Mouse (Mus musculus) gastrocnemius, postnatal 10 days (tissue): ENCODE data around the gene Dag1. TPM values are rescaled to one million over a fixed set of nuclear protein-coding genes. Genes with fewer than 3 reads are reported as not detected.
"Not testable (repeated sequence)": the region's sequence is repeated elsewhere in the genome, so short reads cannot be mapped to it uniquely, and the experiment has no call there.

Experiments used
- DNase-seq: peaks from one replicate; pipeline ENCODE4 v3.0.0; 2021; ENCODE audit warnings: mixed read lengths
- long read RNA-seq, 2 experiments: library from polyadenylated mRNA; stranded (forward); transcript quantifications; one replicate each; pipeline ENCODE4 v2.0.0; 2021
- total RNA-seq, 2 experiments: library from RNA; stranded (reverse); gene quantifications; 2 replicates each; pipeline ENCODE4 v1.2.3; 2021

Gene Dag1
- 100 to 1,000 TPM; 286 to 307 TPM for total RNA-seq
- long read RNA-seq, experiment 1, full-length matches to known transcripts = 95 of 173 reads
- long read RNA-seq, experiment 1, partial matches to known transcripts = 3 of 173 reads
- long read RNA-seq, experiment 1, other reads (novel, unspliced or antisense) = 75 of 173 reads
- long read RNA-seq, experiment 2, full-length matches to known transcripts = 77 of 169 reads
- long read RNA-seq, experiment 2, partial matches to known transcripts = 5 of 169 reads
- long read RNA-seq, experiment 2, other reads (novel, unspliced or antisense) = 87 of 169 reads

DNA sequence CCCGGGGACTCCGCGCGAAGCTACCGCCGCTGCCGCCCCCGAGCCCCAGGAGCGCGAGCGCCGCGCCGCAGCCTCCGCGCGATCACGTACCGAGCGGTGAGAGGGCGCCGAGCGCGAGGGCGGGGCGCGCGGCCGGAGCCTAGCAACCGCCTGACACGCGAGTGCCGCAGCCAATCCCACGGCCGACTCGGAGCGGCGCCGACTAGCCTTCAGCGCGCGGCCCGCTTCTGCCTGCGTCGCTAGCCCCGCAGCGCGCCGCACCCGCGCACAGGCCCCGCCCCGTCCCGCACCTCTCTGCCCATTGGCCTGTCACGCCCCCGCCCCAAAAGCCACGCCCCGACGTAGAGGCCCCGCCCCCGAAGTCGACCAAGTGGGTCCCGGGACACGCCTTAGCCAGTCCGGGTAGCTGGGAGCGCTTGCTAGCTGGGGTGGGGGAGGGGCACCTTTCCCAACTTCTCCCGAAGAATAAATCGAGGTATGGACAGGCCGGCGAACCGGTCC, at the start of gene Dag1:
TSS of gene Dag1 (minus strand) at position 269 of the 501 bp plus-strand sequence.
- peak; percentile 100 for DNase-seq

DNA sequence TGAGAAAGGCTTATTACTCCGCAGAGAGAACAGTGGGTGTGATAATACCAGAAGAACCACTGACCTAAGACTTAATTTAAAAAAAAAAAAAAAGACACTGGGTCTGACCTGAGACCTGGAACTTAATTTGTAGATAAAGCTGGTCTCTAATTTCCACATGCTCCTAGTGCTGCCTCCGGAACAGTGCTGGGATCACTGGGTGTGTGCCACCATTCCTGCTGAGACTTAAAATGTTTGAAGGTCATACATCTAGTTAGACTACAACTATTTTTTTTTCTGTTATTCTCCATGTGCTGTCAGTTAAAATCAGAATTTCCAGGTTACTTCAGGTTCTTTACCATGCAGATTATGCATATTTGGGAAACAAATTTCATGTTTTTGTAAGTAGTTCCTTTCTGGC, 44.4 kb upstream of the Dag1 start:
- no peak for DNase-seq

DNA sequence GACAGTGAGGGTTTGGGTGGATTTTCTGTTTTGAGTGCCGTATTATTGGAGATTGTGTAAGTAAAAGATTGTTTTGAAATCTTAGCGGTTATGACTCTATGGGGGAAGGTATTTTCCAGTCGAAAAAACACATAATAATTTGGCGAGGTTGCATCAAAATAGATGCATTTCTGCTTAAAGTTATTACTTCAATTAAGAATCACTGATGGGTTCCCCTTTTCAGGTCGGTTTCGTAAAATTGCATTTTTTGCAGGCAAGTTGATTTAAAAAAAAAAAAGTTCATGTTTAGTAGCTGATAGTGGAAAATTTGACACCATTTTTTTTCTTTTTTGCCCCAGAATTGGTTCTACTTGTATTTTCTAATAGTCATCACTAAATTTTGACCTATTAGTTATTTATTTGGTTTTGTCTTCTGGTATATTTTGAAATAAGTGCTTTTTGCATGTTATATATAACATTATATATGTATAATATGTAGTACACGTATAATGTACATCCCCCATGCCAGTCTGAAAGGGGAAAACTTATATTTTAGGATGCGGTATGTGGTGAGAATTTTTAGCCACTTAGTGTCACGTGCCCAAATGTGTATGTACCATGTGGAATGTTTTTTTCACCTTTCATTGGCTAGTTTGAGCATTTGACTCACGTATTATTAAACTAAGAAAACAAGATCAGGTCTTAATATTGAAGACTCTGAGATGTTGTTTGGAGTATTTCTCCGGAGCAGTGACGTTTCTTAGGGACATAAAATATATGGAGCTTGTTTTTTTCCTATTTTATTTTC, 43.5 kb upstream of the Dag1 start:
- no peak for DNase-seq

DNA sequence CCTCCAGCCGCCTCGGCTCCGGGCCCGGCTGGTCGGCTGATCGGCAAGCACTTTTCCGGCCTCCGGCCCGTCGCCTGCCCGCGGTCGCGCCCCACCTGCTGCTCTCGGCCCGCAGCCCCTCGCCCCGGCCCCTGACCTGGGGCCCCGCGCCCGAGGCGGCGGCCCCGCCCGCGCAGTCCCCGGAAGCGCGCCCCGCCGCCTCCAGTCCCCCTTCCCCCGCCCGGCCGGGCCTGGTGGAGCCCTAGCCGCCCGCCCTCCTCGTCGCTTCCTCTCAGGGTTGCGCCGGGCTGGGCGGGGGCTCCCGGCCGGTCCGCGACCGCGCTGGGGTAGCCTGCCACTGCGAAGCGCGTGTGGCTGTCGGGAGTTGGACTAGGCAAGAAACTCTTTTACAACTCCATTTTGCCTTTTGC, 42.8 kb upstream of the Dag1 start:
- DNase-seq = peak; percentile 87

DNA sequence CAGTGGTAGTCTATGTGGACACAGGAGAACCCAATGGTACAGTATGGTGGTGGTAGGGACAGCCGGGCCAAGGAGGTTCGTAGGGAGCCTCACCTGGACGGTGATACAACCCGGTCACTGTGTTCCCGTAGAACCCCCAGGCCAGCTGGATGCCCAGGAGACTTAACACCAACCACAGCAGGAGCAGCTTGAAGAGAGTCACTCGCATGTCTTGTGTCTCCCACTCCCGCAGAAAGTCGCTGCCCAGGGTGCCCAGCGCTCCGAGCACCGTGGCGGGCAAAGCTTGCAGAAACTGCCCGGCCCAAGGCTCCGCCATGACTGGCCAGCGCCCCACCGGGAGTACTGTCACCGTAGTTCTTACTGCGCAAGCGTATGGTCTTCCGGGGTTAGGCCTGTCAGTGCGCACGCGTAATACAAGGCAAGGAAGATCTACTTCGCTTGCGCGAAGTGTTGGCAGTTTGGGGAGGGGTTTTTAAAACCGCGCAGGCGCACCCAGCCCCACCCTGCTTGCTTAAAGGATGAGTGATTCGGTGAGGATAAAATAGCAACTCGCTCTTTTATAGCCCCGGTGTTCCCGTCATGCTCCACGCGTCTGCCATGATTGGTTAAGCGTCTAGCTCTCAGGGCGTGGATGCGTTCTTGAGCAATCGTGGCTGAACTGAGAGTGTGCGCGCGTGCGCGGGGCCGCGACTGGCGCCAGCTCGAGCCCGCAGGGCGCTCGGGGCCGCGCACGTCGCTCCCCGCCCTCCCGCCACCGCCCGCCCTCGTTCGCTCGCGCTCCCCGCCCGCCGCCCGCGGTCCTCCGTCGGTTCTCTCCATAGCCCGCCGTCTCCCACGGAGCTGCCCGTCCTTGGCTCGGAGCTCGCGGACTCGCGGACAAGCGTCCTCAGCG, 42.1 kb upstream of the Dag1 start, which contains the start of the genes Rhoa and Tcta:
TSS of gene Rhoa (plus strand) at position 501 of the 892 bp plus-strand sequence.
TSS of gene Tcta (minus strand) at position 532 of the 892 bp plus-strand sequence.
- DNase-seq = peak; percentile 95

DNA sequence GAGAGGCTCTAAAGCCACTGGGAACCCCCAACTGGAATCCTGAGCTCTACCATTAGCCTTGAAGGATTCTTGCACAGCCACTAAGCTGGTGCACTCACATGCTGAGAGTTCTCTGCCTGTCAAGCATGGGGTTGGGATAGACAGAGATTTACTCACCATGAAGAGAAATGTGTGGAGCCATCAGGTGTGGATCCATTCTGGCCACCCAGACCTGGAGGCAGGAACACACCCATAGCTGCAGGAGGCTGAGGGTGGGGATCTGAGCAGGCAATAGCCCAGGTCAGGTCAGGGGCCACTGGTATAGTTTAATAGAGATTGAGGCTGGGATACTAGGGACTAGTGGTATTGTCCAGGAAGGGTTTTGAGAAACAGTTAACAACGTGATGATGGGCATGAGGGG, 41.4 kb upstream of the Dag1 start:
- no peak for DNase-seq

DNA sequence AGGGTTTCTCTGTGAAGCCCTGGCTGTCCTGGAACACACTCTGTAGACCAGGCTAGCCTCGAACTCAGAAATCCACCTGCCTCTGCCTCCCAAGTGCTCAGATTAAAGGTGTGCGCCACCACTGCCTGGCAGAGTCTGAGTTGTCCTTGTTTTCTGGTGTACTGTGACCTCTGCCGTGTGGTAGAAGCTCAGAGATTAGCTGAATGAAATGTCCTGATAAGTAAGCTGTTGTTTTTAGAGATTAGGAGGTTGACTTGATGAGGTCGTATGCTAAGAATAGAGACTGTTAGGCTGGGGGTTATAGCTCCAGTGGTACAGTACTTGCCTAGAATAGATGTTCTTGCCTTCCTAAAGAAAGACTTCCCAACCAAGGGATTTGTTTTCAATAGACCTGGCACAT, 41.0 kb upstream of the Dag1 start:
- DNase-seq = no peak

DNA sequence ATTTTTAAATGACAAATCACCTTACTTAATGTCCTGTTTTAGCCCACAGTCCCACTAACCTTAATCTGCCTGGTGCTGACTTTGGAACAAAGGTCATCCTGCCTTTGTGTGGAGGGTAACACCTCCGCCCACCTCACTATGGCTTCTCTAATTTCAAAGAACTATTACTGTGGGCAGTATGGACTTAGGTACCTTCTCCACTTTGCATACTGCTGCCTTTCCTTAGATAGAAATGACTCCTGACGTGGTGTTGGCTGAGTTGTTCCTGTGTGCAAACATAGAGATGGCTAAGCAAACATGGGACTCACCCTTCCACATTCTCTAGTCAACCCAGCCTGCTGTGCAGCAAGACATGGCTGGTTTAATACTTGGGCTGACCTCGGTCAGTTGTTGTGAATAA, 38.1 kb upstream of the Dag1 start:
- no peak for DNase-seq

DNA sequence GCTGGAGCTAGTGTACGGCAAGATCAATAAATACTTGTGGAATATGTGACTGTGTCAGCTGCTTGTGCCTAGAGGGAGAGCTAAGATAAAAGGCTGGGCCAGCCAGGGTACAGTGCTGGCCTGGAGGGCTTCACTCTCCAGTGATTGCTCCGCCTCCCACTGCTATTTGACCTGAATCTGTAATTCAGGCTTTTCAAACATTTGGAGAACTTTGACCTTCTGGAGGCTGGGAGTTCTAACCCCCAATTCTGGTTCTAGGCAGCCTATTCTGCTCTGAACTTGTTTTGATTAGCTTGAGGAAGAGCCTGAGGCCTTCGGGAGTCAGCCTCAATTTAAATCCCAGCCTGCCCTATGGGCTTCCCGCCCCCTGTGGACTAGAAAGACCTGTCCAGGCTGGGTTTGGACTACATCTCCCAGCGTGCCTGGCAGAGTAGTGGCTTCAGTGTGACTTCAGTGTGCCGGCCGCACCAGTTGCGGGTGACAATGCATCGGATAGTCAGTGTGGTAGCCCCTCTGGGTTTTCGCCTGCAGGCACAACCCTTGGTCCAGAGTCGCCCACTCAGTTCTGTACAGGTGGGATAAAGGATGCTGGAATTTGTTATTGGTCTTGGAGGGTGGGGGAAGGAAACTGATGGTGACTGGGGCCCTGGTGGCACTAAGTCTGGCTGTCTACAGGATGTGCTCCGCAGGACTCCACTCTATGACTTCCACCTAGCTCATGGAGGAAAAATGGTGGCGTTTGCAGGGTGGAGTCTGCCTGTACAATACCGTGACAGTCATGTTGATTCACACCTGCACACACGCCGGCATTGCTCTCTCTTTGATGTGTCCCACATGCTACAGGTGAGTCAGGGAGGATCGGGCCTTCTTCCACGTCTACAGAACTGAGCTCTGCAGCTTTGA, 32.9 kb upstream of the Dag1 start, which contains the start of gene Amt:
TSS of gene Amt (plus strand) at position 401 of the 903 bp plus-strand sequence.
- no peak for DNase-seq

DNA sequence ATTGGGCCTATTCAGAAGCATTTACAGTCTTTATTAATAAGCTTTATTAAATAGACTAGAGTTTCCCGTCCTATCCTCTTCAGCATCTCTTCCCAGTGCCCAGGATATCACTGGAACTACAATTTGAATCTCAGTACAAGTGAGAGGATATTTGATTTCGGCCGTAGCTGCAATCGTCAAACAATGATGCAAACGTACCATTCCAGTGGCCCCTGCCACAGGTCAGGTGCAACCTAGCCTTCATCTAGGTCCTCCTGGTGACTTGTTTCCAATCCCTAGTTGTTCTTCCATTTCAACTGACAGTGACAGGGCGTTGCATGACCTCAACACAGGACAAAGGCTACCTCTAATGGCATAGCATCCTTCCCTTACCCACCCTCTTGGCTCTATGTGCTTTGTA, 27.0 kb upstream of the Dag1 start:
- DNase-seq = no peak

DNA sequence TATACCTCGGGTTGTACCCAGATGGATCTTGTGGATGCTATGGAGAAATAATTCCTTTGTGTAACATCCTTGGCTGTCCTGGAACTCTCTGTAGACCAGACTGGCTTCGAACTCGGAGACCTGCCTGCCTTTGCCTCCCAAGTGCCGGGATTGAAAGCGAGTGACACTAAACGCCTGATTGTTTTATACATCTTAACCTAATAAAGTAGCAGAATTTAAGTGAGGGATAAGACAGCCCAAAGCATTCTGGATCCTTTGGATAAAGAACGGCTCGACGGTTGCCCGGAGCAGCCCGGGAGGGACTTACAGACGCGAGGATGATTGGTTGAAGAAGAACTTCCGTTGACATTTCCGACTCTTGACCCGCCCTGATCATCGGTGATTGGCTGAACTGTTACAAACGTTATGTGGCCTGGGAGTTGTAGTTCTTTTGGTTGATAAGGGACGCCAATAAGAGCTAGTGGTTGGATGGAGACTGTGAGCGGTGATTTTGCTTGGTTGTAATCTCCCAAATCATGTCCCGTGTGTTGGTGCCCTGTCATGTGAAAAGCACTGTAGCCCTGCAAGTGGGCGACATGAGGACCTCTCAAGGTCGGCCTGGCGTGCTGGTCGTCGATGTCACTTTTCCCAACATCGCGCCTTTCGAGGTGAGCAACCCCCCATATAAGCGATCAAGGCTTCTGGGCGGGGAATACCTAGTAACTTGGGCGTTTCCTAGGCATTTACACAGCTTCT, 26.4 kb upstream of the Dag1 start, which contains the start of gene Nicn1:
TSS of gene Nicn1 (plus strand) at position 414 of the 735 bp plus-strand sequence.
- DNase-seq = peak; percentile 74

DNA sequence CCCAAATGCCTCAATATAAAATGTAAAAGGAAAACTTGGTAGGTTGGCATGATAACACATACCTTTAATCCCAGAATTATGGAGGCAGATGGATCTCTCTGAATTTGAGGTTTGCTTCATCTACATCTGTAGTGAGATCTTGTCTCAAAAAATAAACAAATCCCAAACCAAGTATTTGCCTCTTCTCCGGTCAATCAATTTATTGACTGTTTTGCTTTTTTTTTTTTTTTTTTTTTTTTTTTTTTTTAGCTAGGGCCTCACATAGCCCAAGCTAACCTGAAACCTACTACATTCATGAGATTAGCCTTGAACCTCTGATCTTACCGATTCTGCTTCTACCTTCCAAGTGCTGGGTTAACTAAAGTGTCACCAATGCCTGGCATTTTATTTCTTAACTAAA, 25.6 kb upstream of the Dag1 start:
- no peak for DNase-seq

DNA sequence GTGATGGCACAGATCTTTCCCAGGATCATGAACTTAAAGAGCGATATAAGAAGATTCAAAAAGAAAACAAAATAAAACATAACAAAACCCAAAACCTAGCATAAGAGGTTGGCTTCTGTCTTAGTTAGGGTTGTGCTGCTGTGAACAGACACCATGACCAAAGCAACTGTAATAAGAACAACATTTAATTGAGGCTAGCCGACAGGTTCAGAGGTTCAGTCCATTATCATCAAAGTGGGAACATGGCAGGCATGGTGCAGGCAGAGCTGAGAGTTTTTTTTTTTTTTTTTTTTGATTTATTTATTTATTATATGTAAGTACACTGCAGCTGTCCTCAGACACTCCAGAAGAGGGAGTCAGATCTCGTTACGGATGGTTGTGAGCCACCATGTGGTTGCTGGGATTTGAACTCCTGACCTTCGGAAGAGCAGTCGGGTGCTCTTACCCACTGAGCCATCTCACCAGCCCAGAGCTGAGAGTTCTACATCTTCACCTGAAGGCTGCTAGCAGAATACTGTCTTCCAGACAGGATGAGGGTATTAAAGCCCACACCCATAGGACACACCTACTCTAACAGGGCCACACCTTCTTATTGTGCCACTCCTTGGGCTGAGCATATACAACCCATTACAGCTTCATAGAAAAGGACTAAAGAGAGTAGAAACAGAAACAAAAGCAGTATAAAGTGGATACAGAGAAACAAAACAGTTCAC, 23.9 kb upstream of the Dag1 start:
- not testable (repeated sequence) for DNase-seq

DNA sequence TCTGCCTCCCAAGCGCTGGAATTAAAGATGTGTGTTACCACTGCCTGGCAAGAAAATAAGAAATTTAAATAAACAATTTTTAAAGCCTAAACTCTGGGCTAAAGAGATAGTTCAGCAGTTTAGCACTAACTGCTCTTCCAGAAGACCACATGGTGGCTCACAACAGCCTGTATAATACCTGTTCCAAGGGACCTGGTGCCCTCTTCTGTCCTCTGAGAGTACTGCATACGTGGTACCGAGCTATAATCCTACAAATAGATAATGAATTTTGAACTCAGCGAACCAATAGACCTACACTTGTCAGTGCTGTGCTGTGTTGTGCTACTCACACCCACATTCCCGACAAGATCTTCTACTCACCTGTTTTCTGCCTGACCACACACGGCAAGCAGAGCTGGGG, 20.7 kb upstream of the Dag1 start:
- peak; percentile 77 for DNase-seq

DNA sequence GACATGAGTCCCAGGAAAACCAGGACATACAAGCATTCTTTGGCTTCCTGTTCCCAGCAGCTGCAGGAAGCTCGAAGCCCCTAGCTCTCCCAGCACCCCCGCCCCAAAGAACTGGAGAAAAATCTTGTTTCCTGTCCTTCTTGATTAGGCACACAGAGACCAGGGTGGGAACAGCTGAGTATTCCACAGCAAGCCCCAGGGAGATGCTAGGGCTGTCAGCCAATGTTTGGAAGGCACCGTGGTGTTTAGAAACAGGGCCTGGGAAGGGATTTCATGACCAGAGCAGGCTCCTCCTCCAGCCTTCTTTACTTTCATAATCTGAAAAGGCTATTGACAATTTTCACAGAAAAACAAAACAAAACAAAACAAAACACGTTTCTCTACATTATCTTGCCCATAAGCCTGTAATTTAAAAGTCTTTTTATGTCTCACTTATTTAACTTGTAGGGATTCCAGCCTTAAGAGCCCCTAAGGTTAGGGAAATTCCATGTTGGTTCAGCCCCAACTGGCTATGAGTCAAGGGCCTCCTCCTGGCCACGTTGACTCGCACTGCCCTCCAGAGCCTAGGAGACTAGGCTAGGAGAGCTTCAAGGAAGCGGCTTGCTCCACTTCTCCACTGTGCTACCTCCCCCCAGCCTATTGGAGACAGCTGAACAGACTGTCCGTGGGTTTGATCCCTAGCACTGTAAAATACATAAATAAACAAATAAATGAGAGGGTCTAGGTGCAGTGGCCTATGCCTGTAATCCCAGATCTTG, 16.5 kb upstream of the Dag1 start:
- DNase-seq = peak; percentile 86

DNA sequence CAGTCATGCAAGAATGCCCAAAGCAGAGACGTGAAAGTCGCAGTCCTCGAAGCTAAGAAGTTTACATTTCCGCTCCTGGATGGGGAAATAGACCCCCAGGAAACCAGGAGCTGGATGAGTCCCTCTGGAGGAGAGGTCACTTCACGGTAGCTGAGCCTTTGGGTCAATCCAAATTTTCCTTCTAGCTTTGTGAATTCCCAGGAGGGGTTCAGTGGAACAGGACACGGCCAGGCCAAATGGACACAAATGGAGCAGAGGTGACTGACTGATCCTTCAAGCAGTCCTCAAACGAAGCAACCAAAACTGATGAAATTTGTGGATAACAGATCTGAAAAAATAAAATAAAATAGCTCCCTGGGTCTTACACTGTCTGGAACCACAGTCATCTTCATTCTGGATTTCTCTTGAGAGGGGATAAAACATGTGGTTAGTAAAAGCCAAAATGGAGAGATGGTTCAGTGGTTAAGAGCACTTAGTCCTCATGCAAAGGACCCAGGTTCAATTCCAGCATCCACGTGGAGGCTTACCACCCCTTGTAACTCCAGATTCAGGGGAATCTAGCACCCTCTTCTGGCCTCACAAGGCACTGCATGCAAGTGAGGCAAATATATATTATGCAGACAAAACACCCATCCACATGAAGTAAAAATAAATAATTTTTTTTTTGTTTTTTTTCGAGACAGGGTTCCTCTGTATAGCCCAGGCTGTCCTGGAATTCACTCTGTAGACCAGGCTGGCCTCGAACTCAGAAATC, 15.1 kb upstream of the Dag1 start:
- DNase-seq = peak; percentile 36

DNA sequence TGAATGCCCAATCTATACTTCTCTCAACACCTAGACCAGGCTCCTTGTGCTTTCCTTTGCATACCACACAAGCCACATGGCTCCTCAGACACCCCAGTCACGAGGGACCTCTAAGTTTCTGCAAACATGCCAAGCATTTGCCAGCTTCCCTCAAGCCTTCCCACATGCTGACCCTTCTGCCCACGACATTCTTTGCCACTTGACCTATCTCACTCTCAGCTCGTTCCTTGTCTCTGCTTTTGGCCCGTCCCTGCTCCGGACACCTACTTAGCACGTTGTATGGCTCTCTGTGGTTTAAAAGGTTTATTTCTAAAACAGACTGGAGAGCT, 11.5 kb upstream of the Dag1 start:
- no peak for DNase-seq
